Mouse (Mus musculus): Measurements from ENCODE around the gene Trip4. TPM values are rescaled to one million over a fixed set of nuclear protein-coding genes. Genes with fewer than 3 reads are reported as not detected.

Gene Trip4
- polyA plus RNA-seq, 1 experiment from 2014 or later, result 33.8 TPM

GRCm38 (mm10) chr9:65891126-65891525 is 17.5 kb downstream of the Trip4 start:
- no peak for ATAC-seq (replicated peaks)
- peaks cover 10% of the 10 kb centered on the region for H3K4me1 ChIP-seq
- WGBS, result 4% methylated on average over 5 of the region's 5 CpGs
- H3K36me3 ChIP-seq (replicated peaks), result no peaks in the 10 kb centered on the region
- H3K9me3 ChIP-seq, result no peaks in the 10 kb centered on the region
- no peaks in the 10 kb centered on the region for H3K27me3 ChIP-seq (replicated peaks)
- no peak overlapping the region for H3K27ac ChIP-seq
- no peak overlapping the region for H3K9ac ChIP-seq
- H3K4me2 ChIP-seq, result 0 out of 2 replicates have a peak overlapping the region, but pooled peaks have one; percentile 57
- peak overlapping the region; percentile 29; the same call in 1 of the 2 replicates for H3K4me3 ChIP-seq

GRCm38 (mm10) chr9:65890143-65890628 is 18.4 kb downstream of the Trip4 start, which contains the start of gene Pclaf:
Gene Pclaf, plus strand, starts transcription at chr9:65890237.
- H3K9ac ChIP-seq, result no peak within 1 kb of the TSS
- ATAC-seq (replicated peaks), result peak; percentile 84
- H3K9me3 ChIP-seq, result no peaks in the 10 kb centered on the region
- H3K36me3 ChIP-seq (replicated peaks), result no peaks in the 10 kb centered on the region
- H3K4me2 ChIP-seq, result peak within 1 kb of the TSS; percentile 57
- under 1% methylated on average over 21 of the region's 21 CpGs for WGBS
- peak within 1 kb of the TSS; percentile 29 for H3K4me3 ChIP-seq
- peaks cover 13% of the 10 kb centered on the region for H3K4me1 ChIP-seq
- no peak within 1 kb of the TSS for H3K27ac ChIP-seq
- H3K27me3 ChIP-seq (replicated peaks), result no peaks in the 10 kb centered on the region

DNA sequence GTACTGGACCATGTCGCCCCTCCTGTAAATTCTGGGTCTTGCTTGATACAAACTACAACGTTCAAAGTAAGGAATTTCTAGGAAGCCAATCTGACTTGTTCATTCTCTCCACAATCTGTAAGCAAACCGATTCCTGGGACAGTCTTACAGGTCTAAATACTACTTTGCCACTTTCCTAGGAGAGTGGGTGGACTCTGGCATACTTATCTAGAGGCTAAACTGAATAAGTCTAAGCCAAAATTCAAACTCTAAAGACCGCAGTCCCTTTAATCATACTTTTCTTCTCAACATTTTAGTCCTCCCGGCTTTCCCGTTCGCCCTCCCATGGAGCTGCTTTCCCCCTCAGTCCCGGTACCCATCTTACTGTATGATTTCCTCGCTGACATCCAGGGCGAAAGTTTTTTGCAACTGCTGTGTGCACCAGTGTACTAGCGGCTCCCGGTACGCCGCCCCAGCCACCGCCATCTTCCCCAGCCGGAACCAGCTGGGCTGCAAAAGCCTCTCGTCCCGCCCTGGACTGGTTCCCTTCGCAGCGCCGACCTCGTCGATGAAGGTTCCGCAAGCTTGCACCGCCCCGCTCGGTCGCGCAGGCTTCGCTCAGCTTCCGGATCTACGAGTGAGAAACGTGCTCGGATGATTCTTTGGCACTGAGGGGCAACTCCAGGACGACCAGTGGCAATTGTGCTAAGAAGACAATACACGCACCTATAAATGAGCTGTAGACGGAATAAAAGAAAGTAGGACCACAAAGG is 23.9 kb downstream of the Trip4 start:
- WGBS, result under 1% methylated on average over 37 of the region's 37 CpGs
- Histone ChIP-seq H3K4me1 (peaks cover 5% of the 10 kb centered on the region), H3K4me2 (peak overlapping the region; percentile 60), H3K27me3 (replicated peaks) (no peaks in the 10 kb centered on the region), H3K9ac (peak overlapping the region; percentile 49), H3K36me3 (replicated peaks) (peaks cover 3% of the 10 kb centered on the region; the same call in 1 of the 2 replicates), H3K4me3 (peak overlapping the region; percentile 59), H3K27ac (peak overlapping the region; percentile 51), H3K9me3 (no peaks in the 10 kb centered on the region)
- peak; percentile 94 for ATAC-seq (replicated peaks)

- H3K36me3 ChIP-seq (replicated peaks), result peaks cover 12% of the 10 kb centered on the region; the same call in 1 of the 2 replicates
- no peaks in the 10 kb centered on the region for H3K9me3 ChIP-seq
- no peak for ATAC-seq (replicated peaks)
- no peaks in the 10 kb centered on the region for H3K27me3 ChIP-seq (replicated peaks)
- WGBS, result 80% methylated on average over 1 of the region's 1 CpGs
- H3K27ac ChIP-seq, result no peak overlapping the region
- H3K4me3 ChIP-seq, result no peak overlapping the region
- no peaks in the 10 kb centered on the region for H3K4me1 ChIP-seq
- no peak overlapping the region for H3K9ac ChIP-seq
- H3K4me2 ChIP-seq, result no peak overlapping the region
Observed at GRCm38 (mm10) chr9:65859656-65860055, 48.9 kb downstream of the Trip4 start.

DNA sequence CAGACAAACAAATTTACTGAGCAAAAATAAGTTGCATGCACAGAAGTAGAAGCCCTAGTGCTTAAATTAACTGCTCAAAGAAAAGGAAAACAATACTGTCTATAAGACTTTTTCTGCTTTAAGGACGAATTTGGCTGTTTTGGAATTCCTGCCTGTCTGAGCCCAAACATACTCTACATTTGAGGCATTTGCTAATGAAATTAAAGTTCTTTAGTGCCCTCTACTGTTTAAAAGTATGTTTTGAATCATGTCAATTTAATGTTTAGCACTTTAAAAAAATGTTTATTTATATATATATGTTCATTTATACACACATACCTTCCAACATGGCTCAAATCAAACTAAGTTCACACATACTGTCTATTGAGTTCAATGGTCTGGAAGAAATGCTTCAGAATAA is 58.4 kb downstream of the Trip4 start:
- WGBS, result 11% methylated on average over 1 of the region's 1 CpGs
- H3K27me3 ChIP-seq (replicated peaks), result no peaks in the 10 kb centered on the region
- ATAC-seq (replicated peaks), result no peak
- no peak overlapping the region for H3K27ac ChIP-seq
- no peak overlapping the region for H3K9ac ChIP-seq
- peaks cover under 1% of the 10 kb centered on the region; the same call in 1 of the 2 replicates for H3K4me1 ChIP-seq
- peaks cover 2% of the 10 kb centered on the region; the same call in 1 of the 2 replicates for H3K36me3 ChIP-seq (replicated peaks)
- no peaks in the 10 kb centered on the region for H3K9me3 ChIP-seq
- no peak overlapping the region for H3K4me3 ChIP-seq
- H3K4me2 ChIP-seq, result no peak overlapping the region

GRCm38 (mm10) chr9:65848154-65848553 is 60.4 kb downstream of the Trip4 start:
- Histone ChIP-seq H3K27me3 (replicated peaks) (no peaks in the 10 kb centered on the region), H3K4me1 (peaks cover 10% of the 10 kb centered on the region), H3K4me2 (no peak overlapping the region), H3K9ac (no peak overlapping the region), H3K4me3 (no peak overlapping the region), H3K9me3 (no peaks in the 10 kb centered on the region), H3K36me3 (replicated peaks) (no peaks in the 10 kb centered on the region; the same call in 1 of the 2 replicates), H3K27ac (no peak overlapping the region)
- no peak for ATAC-seq (replicated peaks)

- H3K27me3 ChIP-seq (replicated peaks), result no peaks in the 10 kb centered on the region
- H3K9me3 ChIP-seq, result no peaks in the 10 kb centered on the region
- ATAC-seq (replicated peaks), result no peak
- H3K9ac ChIP-seq, result no peak overlapping the region
- no peak overlapping the region for H3K4me3 ChIP-seq
- 44% methylated on average over 7 of the region's 7 CpGs for WGBS
- H3K27ac ChIP-seq, result peak overlapping the region; percentile 27; the same call in 1 of the 2 replicates
- no peaks in the 10 kb centered on the region for H3K36me3 ChIP-seq (replicated peaks)
- H3K4me2 ChIP-seq, result no peak overlapping the region
- peaks cover 10% of the 10 kb centered on the region for H3K4me1 ChIP-seq
Observed at GRCm38 (mm10) chr9:65844421-65845165, 64.0 kb downstream of the Trip4 start.

- Histone ChIP-seq H3K9ac (no peak overlapping the region), H3K27ac (no peak overlapping the region), H3K36me3 (replicated peaks) (no peaks in the 10 kb centered on the region), H3K4me2 (no peak overlapping the region), H3K9me3 (no peaks in the 10 kb centered on the region), H3K27me3 (replicated peaks) (no peaks in the 10 kb centered on the region), H3K4me3 (no peak overlapping the region), H3K4me1 (peaks cover 6% of the 10 kb centered on the region)
- ATAC-seq (replicated peaks), result no peak
- 100% methylated on average over 1 of the region's 1 CpGs for WGBS
Observed at GRCm38 (mm10) chr9:65839841-65840240, 68.8 kb downstream of the Trip4 start.

- no peak overlapping the region for H3K9ac ChIP-seq
- H3K4me1 ChIP-seq, result 0 out of 2 replicates have a peak, but pooled peaks cover 3% of the 10 kb centered on the region
- no peak overlapping the region for H3K4me3 ChIP-seq
- H3K27me3 ChIP-seq (replicated peaks), result no peaks in the 10 kb centered on the region
- H3K9me3 ChIP-seq, result no peaks in the 10 kb centered on the region
- no peak overlapping the region for H3K27ac ChIP-seq
- ATAC-seq (replicated peaks), result no peak
- no peaks in the 10 kb centered on the region for H3K36me3 ChIP-seq (replicated peaks)
- no peak overlapping the region for H3K4me2 ChIP-seq
Observed at GRCm38 (mm10) chr9:65836916-65837315, 71.7 kb downstream of the Trip4 start.

DNA sequence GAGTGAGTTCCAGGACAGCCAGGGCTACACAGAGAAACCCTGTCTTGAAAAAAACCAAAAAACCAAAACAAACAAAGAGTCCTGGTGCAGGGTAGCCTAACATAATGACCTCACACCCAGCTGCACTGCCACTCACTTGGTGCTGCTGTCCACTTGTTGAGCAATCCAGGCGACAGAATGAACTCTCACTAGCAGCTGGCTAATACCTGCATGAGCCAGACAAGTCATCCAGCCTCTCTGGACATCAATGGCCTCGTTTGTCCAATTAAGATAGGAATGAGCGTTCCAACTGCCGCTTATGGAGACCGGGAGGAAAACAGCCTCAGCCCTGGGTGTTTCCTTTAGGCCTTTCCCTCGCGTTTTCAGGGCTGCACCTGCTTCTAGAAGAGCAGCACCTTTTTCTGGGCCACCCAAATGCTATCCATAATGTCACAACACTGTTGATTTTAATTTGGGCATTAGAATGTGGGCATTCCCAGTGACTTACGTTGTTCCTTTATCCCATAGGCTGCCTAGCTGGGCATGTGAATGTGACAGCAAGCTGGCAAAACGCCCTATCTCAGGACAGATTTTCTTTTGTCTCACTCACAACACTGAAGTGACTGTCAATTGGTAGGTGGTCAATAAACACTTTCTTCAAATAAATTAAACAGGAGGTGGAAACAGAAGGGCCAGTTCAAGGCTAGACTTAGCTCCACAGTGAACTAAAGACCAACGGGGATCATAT is 73.8 kb downstream of the Trip4 start:
- Histone ChIP-seq H3K36me3 (replicated peaks) (no peaks in the 10 kb centered on the region), H3K27ac (no peak overlapping the region), H3K9me3 (no peaks in the 10 kb centered on the region), H3K4me1 (0 out of 2 replicates have a peak, but pooled peaks cover 3% of the 10 kb centered on the region), H3K4me2 (no peak overlapping the region), H3K9ac (no peak overlapping the region), H3K4me3 (no peak overlapping the region), H3K27me3 (replicated peaks) (no peaks in the 10 kb centered on the region)
- WGBS, result 46% methylated on average over 10 of the region's 10 CpGs
- no peak for ATAC-seq (replicated peaks)

DNA sequence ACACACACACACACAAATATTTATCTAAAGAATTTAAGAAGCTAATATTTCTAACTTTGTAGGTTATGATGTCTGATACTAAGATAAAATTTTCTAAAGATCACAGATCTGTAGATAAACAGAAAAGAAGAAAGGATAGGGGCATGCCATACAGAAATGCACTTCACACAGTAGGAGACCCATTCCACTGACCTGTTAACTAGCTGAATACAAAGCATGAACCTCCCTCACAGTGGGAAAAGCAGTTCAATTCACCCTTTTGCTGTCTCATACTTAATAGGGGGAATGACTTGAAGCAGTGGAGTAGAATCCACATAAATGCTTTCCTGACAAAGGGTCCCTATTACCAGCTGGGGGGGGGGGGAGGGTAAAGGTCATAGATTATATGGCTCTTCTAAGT is 75.0 kb downstream of the Trip4 start:
- no peak for ATAC-seq (replicated peaks)

DNA sequence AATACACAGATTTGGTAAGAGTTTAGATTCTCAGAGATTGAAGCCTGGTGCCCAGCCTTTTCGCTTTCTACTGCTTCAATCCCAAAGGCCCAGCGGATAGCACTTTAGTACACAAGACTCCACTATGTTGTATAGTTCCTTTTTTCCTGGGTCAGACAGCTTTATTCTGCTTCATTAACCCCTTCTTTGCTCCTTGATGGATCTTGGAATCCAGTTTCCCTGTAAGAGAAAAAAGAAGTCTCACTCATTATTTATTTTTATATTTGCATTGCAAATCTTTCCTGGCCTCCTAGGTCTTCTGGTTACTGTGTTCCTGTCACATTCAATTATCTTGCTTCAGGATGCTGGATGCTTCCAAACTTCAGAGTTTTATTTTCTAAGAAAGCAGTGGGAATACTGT is 75.4 kb downstream of the Trip4 start:
- peaks cover 7% of the 10 kb centered on the region for H3K4me1 ChIP-seq
- H3K4me3 ChIP-seq, result no peak overlapping the region
- H3K4me2 ChIP-seq, result no peak overlapping the region
- no peak overlapping the region for H3K27ac ChIP-seq
- no peak for ATAC-seq (replicated peaks)
- no peaks in the 10 kb centered on the region for H3K27me3 ChIP-seq (replicated peaks)
- H3K9ac ChIP-seq, result no peak overlapping the region
- WGBS, result 17% methylated on average over 2 of the region's 2 CpGs
- no peaks in the 10 kb centered on the region for H3K9me3 ChIP-seq
- no peaks in the 10 kb centered on the region for H3K36me3 ChIP-seq (replicated peaks)

More for the DNA sequence above, 75.0 kb downstream of the Trip4 start:
- Histone ChIP-seq H3K4me3 (no peak overlapping the region), H3K9ac (no peak overlapping the region), H3K4me1 (0 out of 2 replicates have a peak, but pooled peaks cover 3% of the 10 kb centered on the region), H3K27me3 (replicated peaks) (no peaks in the 10 kb centered on the region), H3K4me2 (no peak overlapping the region), H3K36me3 (replicated peaks) (no peaks in the 10 kb centered on the region), H3K9me3 (no peaks in the 10 kb centered on the region), H3K27ac (no peak overlapping the region)
